Mouse (Mus musculus) B cell, adult 2 months (primary cell): ENCODE measurements around the gene Pip4k2b.

Source experiments
- DNase-seq, 2 experiments: peaks; one replicate each; pipeline ENCODE4 v3.0.0; 2022

The Pip4k2b gene

GRCm38 (mm10) chr11:97689861-97690260 is 54.6 kb downstream of the Pip4k2b start:
- peak; percentile 84 to 85 for DNase-seq

- DNase-seq, result no peak
Measured at GRCm38 (mm10) chr11:97687061-97687460, 57.4 kb downstream of the Pip4k2b start.

GRCm38 (mm10) chr11:97686322-97686908 is 58.1 kb downstream of the Pip4k2b start:
- no peak for DNase-seq

DNA sequence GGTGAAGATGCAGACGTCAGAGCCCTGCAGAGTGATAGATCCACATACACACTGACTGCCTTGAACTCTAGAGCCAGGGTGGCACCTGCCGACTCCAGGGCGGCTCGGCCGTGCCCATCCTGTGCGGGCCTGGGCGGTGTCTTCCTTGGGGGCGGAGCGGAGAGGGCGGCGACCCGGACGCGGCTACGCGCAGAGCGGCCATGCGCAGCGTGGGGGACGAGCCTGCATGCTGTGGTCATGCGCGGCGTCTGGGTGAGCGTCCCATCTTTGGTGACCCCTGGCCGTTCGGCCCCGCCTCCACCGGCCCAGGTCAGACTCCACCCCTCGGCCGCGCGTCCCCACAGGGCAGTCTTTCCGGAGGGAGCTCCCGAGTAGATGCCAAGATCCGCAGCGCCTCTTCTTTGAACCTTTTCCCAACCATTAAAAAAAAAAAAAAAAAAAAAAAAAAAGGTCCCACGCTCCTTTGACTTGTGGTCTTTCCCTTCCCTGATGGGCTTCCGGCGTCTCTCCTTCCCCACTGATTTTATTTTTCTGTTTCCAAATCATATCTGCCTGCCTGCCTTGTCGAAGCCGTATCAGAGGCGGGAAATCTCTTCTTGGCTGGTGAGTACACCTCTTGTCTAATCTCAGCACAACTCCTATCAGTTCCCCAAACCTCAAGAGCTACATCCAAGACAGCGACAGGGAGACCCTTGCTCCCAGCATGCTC is 58.7 kb downstream of the Pip4k2b start, which contains the start of gene Cisd3:
Gene Cisd3 (plus strand): TSS at position 214 of the 709 bp plus-strand sequence.
- DNase-seq, result peak; percentile 89

DNA sequence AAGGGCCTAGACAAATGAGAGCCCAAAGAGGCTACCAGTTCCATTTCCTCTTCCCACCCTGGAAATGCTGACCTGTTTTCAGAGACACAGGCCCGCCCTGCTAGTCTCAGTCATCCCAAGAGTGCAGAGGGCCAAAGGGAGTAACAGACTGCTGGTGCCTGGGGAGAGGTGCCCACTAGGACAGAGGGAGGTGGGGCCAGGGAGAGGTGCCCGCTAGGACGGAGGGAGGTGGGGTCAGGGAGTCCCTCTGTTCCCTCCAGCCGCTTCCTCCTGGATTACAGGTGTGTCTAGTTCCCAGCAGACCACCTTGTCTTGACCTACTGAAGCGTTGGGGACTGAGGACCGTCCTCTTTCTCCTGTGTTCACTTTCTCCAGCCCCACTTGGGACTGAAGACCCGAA is 59.7 kb downstream of the Pip4k2b start:
- no peak for DNase-seq

GRCm38 (mm10) chr11:97684063-97684680 is 60.3 kb downstream of the Pip4k2b start:
- DNase-seq, result peak; percentile 81 to 83

GRCm38 (mm10) chr11:97682504-97683055 is 61.9 kb downstream of the Pip4k2b start:
- DNase-seq, result no peak

- DNase-seq, result no peak
Measured at GRCm38 (mm10) chr11:97680430-97680829, 64.1 kb downstream of the Pip4k2b start.

DNA sequence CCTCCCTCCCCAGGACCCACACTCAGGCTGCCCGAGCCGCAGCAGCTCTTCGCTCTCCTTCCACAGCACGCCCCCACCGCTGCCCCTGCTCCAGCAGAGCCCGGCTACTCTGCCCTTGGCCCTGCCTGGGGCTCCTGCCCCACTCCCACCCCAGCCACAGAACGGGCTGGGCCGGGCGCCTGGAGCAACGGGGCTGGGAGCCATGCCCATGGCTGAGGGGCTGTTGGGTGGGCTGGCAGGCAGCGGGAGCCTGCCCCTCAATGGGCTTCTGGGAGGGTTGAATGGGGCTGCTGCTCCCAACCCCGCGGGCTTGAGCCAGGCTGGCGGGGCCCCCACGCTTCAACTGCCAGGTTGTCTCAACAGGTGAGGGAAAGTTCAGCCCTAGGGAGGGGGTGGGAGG is 66.2 kb downstream of the Pip4k2b start:
- no peak for DNase-seq

DNA sequence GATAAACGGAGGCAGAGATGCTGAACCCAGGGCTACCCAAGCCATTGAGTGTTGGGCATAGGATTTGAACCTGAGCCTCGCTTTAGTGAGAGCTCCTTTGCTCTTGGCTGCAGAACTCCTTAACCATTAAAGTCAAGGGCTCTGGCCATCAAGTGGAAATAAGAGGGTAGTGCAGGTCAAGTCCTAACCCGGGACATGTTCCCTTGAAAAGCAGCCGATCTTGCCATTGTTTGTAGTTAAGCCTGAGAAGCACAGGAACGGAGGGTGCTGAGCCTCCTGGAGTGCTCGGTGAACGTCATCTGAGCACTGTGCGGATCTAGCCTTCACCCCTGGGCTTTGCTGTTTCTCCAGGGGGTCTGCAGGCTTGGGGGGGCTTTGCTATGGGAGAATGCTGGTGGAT is 66.7 kb downstream of the Pip4k2b start:
- no peak for DNase-seq

GRCm38 (mm10) chr11:97677381-97677780 is 67.1 kb downstream of the Pip4k2b start:
- no peak for DNase-seq

DNA sequence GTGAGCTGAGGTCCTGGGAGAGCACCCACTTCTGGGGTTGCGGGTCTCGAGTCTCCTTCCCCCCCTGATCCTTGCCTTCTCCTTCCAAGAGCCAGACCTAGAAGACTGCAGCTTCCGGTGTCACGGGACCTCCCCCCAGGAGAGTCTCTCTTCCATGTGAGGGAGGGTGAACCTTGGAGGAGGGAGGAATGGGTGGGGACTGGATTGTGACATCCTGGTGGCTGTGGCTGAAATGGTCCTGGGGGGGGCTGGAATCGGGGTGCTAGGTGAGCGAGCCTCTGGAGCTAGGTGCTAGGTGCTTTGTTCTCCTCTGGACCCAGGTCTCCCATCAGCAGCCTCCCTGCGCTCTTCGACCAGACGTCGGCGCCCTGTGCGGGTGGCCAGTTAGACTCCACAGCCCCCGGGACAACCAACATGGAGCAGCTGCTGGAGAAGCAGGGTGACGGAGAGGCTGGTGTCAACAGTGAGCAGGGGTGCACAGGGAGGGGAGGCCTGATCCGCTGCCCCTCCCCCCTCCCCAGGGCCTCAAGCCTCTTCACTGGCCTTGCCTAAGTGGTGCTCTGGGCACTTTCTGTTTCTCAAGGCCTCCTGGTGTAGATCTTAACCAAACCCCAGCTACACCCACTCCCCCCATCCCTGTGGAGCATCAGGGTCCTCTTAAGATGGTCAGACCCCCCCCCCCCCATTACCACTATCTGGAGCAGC is 68.3 kb downstream of the Pip4k2b start:
- DNase-seq, result no peak

GRCm38 (mm10) chr11:97673148-97673547 is 71.4 kb downstream of the Pip4k2b start:
- DNase-seq, result no peak

GRCm38 (mm10) chr11:97671177-97671527 is 73.4 kb downstream of the Pip4k2b start:
- DNase-seq, result no peak

DNA sequence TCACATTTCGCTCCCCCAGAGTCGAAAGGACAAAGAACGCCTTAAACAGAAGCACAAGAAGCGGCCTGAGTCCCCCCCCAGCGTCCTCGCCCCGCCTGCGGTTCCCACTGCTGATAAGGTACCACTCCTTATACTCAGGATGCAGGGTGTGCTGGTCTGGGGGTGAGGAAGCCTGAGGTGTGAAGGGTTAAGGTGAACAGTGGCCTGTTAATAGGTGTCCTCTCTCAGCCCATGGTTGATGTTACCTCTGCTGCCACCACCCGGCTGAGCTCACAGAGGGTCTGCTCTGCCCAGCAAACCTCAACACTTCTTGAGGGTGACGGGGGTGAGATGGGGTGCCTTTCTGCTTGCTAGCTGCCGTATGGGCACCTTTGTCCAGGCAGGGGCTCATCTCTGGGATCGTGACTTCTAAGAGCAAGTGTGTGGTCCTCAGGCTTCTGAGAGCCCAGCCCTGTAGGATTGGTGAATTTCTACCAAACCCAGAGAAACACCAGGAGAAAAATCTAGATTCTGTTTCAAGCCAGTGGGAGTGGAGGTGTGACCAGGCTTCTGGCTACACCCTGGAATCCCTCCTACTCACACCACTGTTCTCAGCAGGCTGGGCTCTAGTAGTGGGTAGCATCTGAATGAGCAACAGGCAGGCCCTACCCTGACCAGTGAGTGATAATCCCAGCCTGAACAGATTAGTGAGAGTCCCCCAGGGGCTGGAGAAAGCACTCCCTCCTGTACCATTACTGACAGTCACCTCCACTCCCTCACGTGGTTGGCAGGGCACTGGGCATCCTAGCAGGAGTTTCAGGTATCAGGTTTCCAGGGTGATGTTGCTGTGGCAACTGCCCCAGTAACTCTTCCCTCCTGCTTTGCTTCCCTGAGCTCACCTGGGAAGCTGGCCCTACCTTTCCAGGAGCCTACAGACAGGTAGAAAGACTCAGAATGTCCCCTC is 74.0 kb downstream of the Pip4k2b start:
- DNase-seq, result no peak

DNA sequence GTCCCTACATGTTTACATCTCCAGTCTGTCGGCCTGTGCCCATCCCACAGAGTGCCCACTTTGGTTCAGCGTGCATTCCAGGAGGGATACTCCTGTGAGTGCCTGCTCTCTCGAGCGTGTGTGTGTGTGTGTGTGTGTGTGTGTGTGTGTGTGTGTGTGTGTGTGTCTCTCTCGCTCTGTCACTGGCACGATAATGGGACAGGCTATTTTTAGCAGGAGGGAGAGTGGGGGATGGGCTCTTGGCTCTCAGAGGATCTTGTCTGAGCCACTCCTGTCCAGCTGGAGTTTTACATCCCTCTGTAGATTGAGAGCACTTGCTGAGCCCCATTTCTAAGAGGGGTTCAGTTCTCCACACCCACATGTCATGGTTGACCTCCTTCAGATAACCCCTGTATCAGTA is 74.7 kb downstream of the Pip4k2b start:
- no peak for DNase-seq

DNA sequence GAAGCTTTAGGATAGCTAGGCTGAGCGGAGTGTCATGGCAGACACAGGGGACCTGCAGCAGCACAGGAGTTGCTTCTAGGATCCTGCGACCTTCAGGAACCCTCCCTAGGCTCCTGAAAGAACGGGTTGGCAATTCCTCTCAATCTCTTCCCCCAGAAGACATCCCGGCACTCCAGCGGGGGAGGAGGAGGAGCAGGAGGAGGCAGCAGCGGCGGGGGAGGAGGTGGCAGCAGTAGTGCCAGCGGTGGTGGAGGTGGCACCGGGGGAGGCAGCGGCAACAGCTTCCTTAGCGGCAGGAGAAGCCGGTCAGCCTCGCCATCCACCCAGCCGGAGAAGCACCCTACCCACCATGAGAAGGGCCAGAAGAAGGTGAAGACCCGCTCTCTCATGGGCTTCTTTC is 75.2 kb downstream of the Pip4k2b start:
- no peak for DNase-seq

GRCm38 (mm10) chr11:97668160-97668559 is 76.3 kb downstream of the Pip4k2b start:
- DNase-seq, result no peak

- no peak for DNase-seq
Measured at GRCm38 (mm10) chr11:97666794-97667193, 77.7 kb downstream of the Pip4k2b start.

GRCm38 (mm10) chr11:97666221-97666620 is 78.3 kb downstream of the Pip4k2b start:
- no peak for DNase-seq

- DNase-seq, result no peak
Measured at GRCm38 (mm10) chr11:97665431-97665830, 79.1 kb downstream of the Pip4k2b start.
